Mouse (Mus musculus): ENCODE results near the gene Mettl25. TPM values are rescaled to one million over a fixed set of nuclear protein-coding genes. Genes with fewer than 3 reads are reported as not detected.

The Mettl25 gene
- total and polyA plus RNA-seq, 3 experiments: 3.8 to 17.9 (median 10.2) TPM

GRCm38 (mm10) chr10:105760046-105760445 is 81.1 kb downstream of the Mettl25 start:
- no peak overlapping the region for H3K4me3 ChIP-seq (ENCODE audit: low read depth, low read length)
- H3K36me3 ChIP-seq (replicated peaks): peaks cover 4% of the 10 kb centered on the region
- no peaks in the 10 kb centered on the region for H3K4me1 ChIP-seq (ENCODE audit: insufficient read depth, low read depth, low read length)
- DNase-seq (ENCODE audit: low spot score) (no peak), ATAC-seq (ENCODE audit: extremely low read depth, insufficient number of reproducible peaks, low FRiP score, poor library complexity, severe bottlenecking) (no peak)
- TF ChIP-seq GATA2 (IDR thresholded peaks at IDR 0.05; ENCODE audit: borderline replicate concordance, low read depth, low read length) (no peak), GATA1 (IDR thresholded peaks at IDR 0.05; ENCODE audit: borderline replicate concordance, low read length) (no peak), TAL1 (conservative IDR thresholded peaks at IDR 0.05; ENCODE audit: low read depth, low read length) (no peak), CTCF (IDR thresholded peaks at IDR 0.05; ENCODE audit: low read depth, low read length) (no peak), POLR2AphosphoS5 (IDR thresholded peaks at IDR 0.05; ENCODE audit: insufficient replicate concordance, low read depth, low read length) (no peak)
- no peaks in the 10 kb centered on the region for H3K9me3 ChIP-seq (replicated peaks)
- no peaks in the 10 kb centered on the region for H3K27me3 ChIP-seq (ENCODE audit: insufficient read depth, low read length)

GRCm38 (mm10) chr10:105753831-105754605 is 87.2 kb downstream of the Mettl25 start:
- H3K27me3 ChIP-seq (ENCODE audit: insufficient read depth, low read length): no peaks in the 10 kb centered on the region
- TF ChIP-seq CTCF (IDR thresholded peaks at IDR 0.05; ENCODE audit: low read depth, low read length) (no peak), TAL1 (conservative IDR thresholded peaks at IDR 0.05; ENCODE audit: low read depth, low read length) (no peak), POLR2AphosphoS5 (IDR thresholded peaks at IDR 0.05; ENCODE audit: insufficient replicate concordance, low read depth, low read length) (no peak), GATA1 (IDR thresholded peaks at IDR 0.05; ENCODE audit: borderline replicate concordance, low read length) (no peak), GATA2 (IDR thresholded peaks at IDR 0.05; ENCODE audit: borderline replicate concordance, low read depth, low read length) (no peak)
- H3K4me3 ChIP-seq (ENCODE audit: low read depth, low read length): no peak overlapping the region
- ATAC-seq (ENCODE audit: extremely low read depth, insufficient number of reproducible peaks, low FRiP score, poor library complexity, severe bottlenecking) (no peak), DNase-seq (ENCODE audit: low spot score) (no peak)
- no peaks in the 10 kb centered on the region for H3K36me3 ChIP-seq (replicated peaks)
- no peaks in the 10 kb centered on the region for H3K9me3 ChIP-seq (replicated peaks)
- no peaks in the 10 kb centered on the region for H3K4me1 ChIP-seq (ENCODE audit: insufficient read depth, low read depth, low read length)

- H3K27me3 ChIP-seq (ENCODE audit: insufficient read depth, low read length): 0 out of 2 replicates have a peak, but pooled peaks cover 2% of the 10 kb centered on the region
- no peaks in the 10 kb centered on the region for H3K4me1 ChIP-seq (ENCODE audit: insufficient read depth, low read depth, low read length)
- ATAC-seq (ENCODE audit: extremely low read depth, insufficient number of reproducible peaks, low FRiP score, poor library complexity, severe bottlenecking) (no peak), DNase-seq (ENCODE audit: low spot score) (no peak)
- H3K9me3 ChIP-seq (replicated peaks): no peaks in the 10 kb centered on the region
- H3K4me3 ChIP-seq (ENCODE audit: low read depth, low read length): no peak overlapping the region
- H3K36me3 ChIP-seq (replicated peaks): no peaks in the 10 kb centered on the region
- TF ChIP-seq TAL1 (conservative IDR thresholded peaks at IDR 0.05; ENCODE audit: low read depth, low read length) (no peak), CTCF (IDR thresholded peaks at IDR 0.05; ENCODE audit: low read depth, low read length) (no peak), POLR2AphosphoS5 (IDR thresholded peaks at IDR 0.05; ENCODE audit: insufficient replicate concordance, low read depth, low read length) (no peak), GATA1 (IDR thresholded peaks at IDR 0.05; ENCODE audit: borderline replicate concordance, low read length) (no peak), GATA2 (IDR thresholded peaks at IDR 0.05; ENCODE audit: borderline replicate concordance, low read depth, low read length) (no peak)
Measured at GRCm38 (mm10) chr10:105746019-105746418, 95.2 kb downstream of the Mettl25 start.

- ATAC-seq (ENCODE audit: extremely low read depth, insufficient number of reproducible peaks, low FRiP score, poor library complexity, severe bottlenecking): no peak
- DNase-seq (ENCODE audit: low spot score): no peak
- TF ChIP-seq GATA1 (IDR thresholded peaks at IDR 0.05; ENCODE audit: borderline replicate concordance, low read length): no peak
- no peak for TF ChIP-seq CTCF (IDR thresholded peaks at IDR 0.05; ENCODE audit: low read depth, low read length)
- no peak for TF ChIP-seq TAL1 (conservative IDR thresholded peaks at IDR 0.05; ENCODE audit: low read depth, low read length)
- TF ChIP-seq GATA2 (IDR thresholded peaks at IDR 0.05; ENCODE audit: borderline replicate concordance, low read depth, low read length): no peak
- no peak for TF ChIP-seq POLR2AphosphoS5 (IDR thresholded peaks at IDR 0.05; ENCODE audit: insufficient replicate concordance, low read depth, low read length)
Measured at GRCm38 (mm10) chr10:105741736-105742135, 99.4 kb downstream of the Mettl25 start.

GRCm38 (mm10) chr10:105738942-105739341 is 102.2 kb downstream of the Mettl25 start:
- Histone ChIP-seq H3K4me1 (ENCODE audit: insufficient read depth, low read depth, low read length) (no peaks in the 10 kb centered on the region), H3K9me3 (replicated peaks) (no peaks in the 10 kb centered on the region), H3K36me3 (replicated peaks) (no peaks in the 10 kb centered on the region), H3K27me3 (ENCODE audit: insufficient read depth, low read length) (no peaks in the 10 kb centered on the region), H3K4me3 (ENCODE audit: low read depth, low read length) (no peak overlapping the region)
- no peak for DNase-seq (ENCODE audit: low spot score)
- ATAC-seq (ENCODE audit: extremely low read depth, insufficient number of reproducible peaks, low FRiP score, poor library complexity, severe bottlenecking): no peak
- TF ChIP-seq TAL1 (conservative IDR thresholded peaks at IDR 0.05; ENCODE audit: low read depth, low read length) (no peak), POLR2AphosphoS5 (IDR thresholded peaks at IDR 0.05; ENCODE audit: insufficient replicate concordance, low read depth, low read length) (no peak), CTCF (IDR thresholded peaks at IDR 0.05; ENCODE audit: low read depth, low read length) (no peak), GATA1 (IDR thresholded peaks at IDR 0.05; ENCODE audit: borderline replicate concordance, low read length) (no peak), GATA2 (IDR thresholded peaks at IDR 0.05; ENCODE audit: borderline replicate concordance, low read depth, low read length) (no peak)

More at GRCm38 (mm10) chr10:105741736-105742135, 99.4 kb downstream of the Mettl25 start:
- no peaks in the 10 kb centered on the region for H3K4me1 ChIP-seq (ENCODE audit: insufficient read depth, low read depth, low read length)
- H3K27me3 ChIP-seq (ENCODE audit: insufficient read depth, low read length): 0 out of 2 replicates have a peak, but pooled peaks cover 2% of the 10 kb centered on the region
- no peaks in the 10 kb centered on the region for H3K9me3 ChIP-seq (replicated peaks)
- no peak overlapping the region for H3K4me3 ChIP-seq (ENCODE audit: low read depth, low read length)
- H3K36me3 ChIP-seq (replicated peaks): no peaks in the 10 kb centered on the region

- no peak for TF ChIP-seq POLR2AphosphoS5 (IDR thresholded peaks at IDR 0.05; ENCODE audit: insufficient replicate concordance, low read depth, low read length)
- no peak for TF ChIP-seq TAL1 (conservative IDR thresholded peaks at IDR 0.05; ENCODE audit: low read depth, low read length)
- TF ChIP-seq GATA2 (IDR thresholded peaks at IDR 0.05; ENCODE audit: borderline replicate concordance, low read depth, low read length): no peak
- TF ChIP-seq GATA1 (IDR thresholded peaks at IDR 0.05; ENCODE audit: borderline replicate concordance, low read length): no peak
- no peak for TF ChIP-seq CTCF (IDR thresholded peaks at IDR 0.05; ENCODE audit: low read depth, low read length)
- DNase-seq (ENCODE audit: low spot score) (no peak), ATAC-seq (ENCODE audit: extremely low read depth, insufficient number of reproducible peaks, low FRiP score, poor library complexity, severe bottlenecking) (no peak)
- no peaks in the 10 kb centered on the region for H3K4me1 ChIP-seq (ENCODE audit: insufficient read depth, low read depth, low read length)
- no peaks in the 10 kb centered on the region for H3K27me3 ChIP-seq (ENCODE audit: insufficient read depth, low read length)
- H3K9me3 ChIP-seq (replicated peaks): no peaks in the 10 kb centered on the region
- no peak overlapping the region for H3K4me3 ChIP-seq (ENCODE audit: low read depth, low read length)
- no peaks in the 10 kb centered on the region for H3K36me3 ChIP-seq (replicated peaks)
Measured at GRCm38 (mm10) chr10:105727798-105728197, 113.4 kb downstream of the Mettl25 start.
